Mouse (Mus musculus): ENCODE measurements at regions not wholly inside any gene's neighbourhood (a gene's known extent, or its start where the extent isn't known, plus 50 kb on each side); places are given as distances from the start of the nearest gene placed in this dataset.

- DNase-seq = no peak
- intact Hi-C loops (cut with DNase I) = no loop called here
Observed at GRCm38 (mm10) chr17:48592457-48592856, 137.8 kb downstream of the Unc5cl start.

GRCm38 (mm10) chr17:48595418-48595963 is 140.8 kb downstream of the Unc5cl start:
- intact Hi-C loops (cut with DNase I) = no loop called here
- DNase-seq = no peak

DNA sequence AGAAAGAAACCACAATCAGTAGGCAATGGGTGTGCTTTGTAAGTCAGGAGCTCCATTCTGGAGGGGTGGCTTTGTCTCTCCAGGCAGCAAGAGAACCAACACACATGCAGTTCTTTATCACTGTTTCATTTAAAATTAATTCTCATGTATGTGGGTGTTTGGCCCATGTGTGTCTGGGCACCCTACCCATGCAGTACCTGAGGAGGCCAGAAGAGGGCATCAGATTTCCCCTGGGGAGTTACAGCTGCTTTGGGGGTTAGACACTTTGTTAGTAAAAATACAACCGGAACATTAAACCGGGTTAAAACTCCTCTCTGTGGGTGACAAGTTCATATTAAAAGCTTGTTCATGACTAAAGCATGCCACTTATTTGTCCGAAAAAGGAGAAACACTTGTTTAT is 141.7 kb downstream of the Unc5cl start:
- no peak for DNase-seq
- intact Hi-C loops (cut with DNase I) = no loop called here

GRCm38 (mm10) chr17:48597301-48597700 is 142.6 kb downstream of the Unc5cl start:
- intact Hi-C loops (cut with DNase I) = no loop called here
- no peak for DNase-seq

DNA sequence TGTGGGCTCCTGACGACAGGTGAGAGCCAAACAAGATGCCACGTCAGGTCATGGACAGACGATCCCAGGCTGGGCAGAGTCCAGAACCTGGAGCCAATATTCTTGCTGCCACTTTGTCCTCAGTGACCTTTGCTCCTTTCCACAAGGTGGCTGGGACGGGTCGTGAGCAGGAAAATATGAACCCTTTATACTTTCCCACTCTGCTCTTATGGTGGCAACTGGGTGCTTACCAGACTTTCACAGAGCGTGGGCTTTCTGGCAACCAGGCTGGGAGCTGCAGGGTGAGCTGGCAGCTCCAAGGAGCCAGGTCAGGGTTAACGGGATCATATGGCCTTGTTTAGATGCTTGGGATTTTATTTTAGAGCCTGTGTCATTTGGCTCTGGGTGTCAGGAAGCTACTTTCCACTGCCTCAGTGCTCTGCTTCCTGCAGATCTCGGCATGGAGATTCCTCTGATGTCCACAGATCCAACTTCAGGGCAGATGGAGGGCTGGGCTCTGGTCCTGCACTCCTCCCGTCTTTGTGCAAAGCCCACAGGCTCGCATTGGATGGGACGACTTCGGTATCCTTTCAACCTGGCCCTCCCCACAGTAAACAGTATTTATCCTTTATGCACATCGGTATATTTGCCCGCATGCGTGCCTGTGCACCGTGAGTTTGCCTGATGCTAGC is 143.9 kb downstream of the Unc5cl start:
- intact Hi-C loops (cut with DNase I) = no loop called here
- peak; percentile 6 to 14 for DNase-seq

GRCm38 (mm10) chr17:48600176-48600575 is 145.5 kb downstream of the Unc5cl start:
- intact Hi-C loops (cut with DNase I) = loop anchor here (1.0 to 5.0 kb wide), 2 partner anchors 133 to 328 kb away; no protein-coding TSS in a partner anchor
- DNase-seq = peak in 1 of 2 experiments; percentile 16

GRCm38 (mm10) chr17:48602554-48602953 is 147.9 kb downstream of the Unc5cl start:
- DNase-seq = peak; percentile 56 to 78
- intact Hi-C loops (cut with DNase I) = loop anchor here (1.0 to 5.0 kb wide), 2 partner anchors 185 to 330 kb away; no protein-coding TSS in a partner anchor

- intact Hi-C loops (cut with DNase I) = no loop called here
- no peak for DNase-seq
Observed at GRCm38 (mm10) chr17:48606767-48607166, 152.1 kb downstream of the Unc5cl start.

GRCm38 (mm10) chr17:48608315-48608714 is 153.6 kb downstream of the Unc5cl start:
- intact Hi-C loops (cut with DNase I) = no loop called here
- DNase-seq = no peak

- intact Hi-C loops (cut with DNase I) = no loop called here
- no peak for DNase-seq
Observed at GRCm38 (mm10) chr17:48610107-48610506, 155.4 kb downstream of the Unc5cl start.

DNA sequence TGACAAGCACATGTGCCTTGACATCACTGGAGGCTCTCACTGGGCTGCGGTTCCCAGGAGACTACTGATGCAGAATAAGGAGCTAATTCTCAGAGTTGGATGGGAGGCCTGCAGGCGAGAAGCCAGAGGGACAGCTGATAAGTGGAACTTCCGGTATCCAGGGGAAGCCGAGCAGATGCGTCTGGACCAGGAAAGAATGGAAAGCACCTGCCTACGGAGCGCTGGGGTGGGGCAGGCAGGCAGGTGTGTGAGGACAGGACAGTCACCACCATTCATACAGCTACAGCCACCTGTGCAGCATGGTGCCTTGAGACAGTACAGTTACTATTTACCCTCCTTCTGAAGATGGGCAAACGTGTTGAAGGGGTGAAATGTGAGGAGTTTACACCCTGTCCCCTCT is 156.1 kb downstream of the Unc5cl start:
- DNase-seq = no peak
- intact Hi-C loops (cut with DNase I) = no loop called here

GRCm38 (mm10) chr17:48613491-48613890 is 158.8 kb downstream of the Unc5cl start:
- no peak for DNase-seq
- intact Hi-C loops (cut with DNase I) = no loop called here

DNA sequence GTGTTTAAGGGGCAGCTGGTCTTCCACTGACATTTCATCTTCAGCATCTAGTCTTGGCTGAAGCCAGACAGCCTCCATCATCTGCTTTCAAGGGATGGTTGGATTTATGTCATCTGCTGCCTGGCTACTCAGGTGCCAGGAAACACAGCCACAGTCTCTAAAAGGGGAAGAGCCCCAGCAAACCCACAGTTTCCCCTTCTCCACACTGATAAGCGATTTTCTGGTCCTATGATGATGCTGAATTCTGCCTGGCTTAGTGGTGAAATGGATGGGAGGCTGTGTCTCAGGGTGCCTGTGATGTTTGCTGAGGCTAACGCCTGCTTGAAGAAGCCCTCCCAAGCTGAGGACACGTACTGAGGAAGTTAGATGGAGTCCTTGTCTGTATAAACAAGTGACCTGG is 160.5 kb downstream of the Unc5cl start:
- DNase-seq = no peak
- intact Hi-C loops (cut with DNase I) = no loop called here

- intact Hi-C loops (cut with DNase I) = no loop called here
- no peak for DNase-seq
Observed at GRCm38 (mm10) chr17:48616205-48616604, 161.5 kb downstream of the Unc5cl start.

DNA sequence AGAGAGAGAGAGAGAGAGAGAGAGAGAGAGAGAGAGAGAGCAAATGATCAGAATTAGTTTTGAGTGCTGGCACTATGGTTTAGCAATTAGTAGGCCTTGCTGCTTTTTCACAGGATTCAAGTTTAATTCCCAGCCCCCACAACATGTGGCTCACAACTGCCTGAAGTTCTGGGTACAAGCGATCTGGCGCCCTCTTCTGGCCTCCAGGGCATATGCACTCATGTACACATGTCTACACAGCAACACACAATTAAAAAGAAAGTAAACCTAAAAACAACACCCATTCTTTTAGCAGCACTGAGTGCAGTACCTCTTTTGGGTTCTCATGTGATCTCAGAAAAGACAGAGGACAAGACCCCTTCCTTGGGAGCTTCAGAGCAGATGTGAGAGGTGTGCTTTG is 166.2 kb downstream of the Unc5cl start:
- DNase-seq = no peak
- intact Hi-C loops (cut with DNase I) = no loop called here

GRCm38 (mm10) chr17:48621676-48622075 is 167.0 kb downstream of the Unc5cl start:
- no peak for DNase-seq
- intact Hi-C loops (cut with DNase I) = no loop called here

- intact Hi-C loops (cut with DNase I) = no loop called here
Observed at GRCm38 (mm10) chr17:48624937-48625336, 170.2 kb downstream of the Unc5cl start.

GRCm38 (mm10) chr17:48625971-48626370 is 171.3 kb downstream of the Unc5cl start:
- intact Hi-C loops (cut with DNase I) = no loop called here

More at GRCm38 (mm10) chr17:48624937-48625336, 170.2 kb downstream of the Unc5cl start:
- DNase-seq = no peak

DNA sequence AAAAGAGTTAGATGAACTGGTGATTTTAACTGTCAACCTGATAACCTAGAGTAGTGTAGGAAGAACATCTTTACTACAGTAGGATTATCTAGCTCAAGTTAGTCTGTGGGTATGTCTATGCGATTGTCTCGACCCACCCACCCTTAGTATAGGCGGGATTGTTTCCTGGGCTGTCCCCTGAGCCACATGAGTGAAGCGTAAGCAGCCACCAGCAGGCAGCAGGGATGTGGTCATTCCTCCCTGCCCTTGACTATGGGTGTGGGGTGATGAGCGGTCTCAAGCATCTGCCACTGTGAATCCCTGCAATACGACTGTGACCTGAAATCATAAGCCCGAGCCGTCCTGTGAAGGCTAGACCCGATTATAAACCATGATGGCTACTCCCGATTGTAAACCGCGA is 184.9 kb downstream of the Unc5cl start:
- no peak for DNase-seq
- intact Hi-C loops (cut with DNase I) = no loop called here

More at GRCm38 (mm10) chr17:48625971-48626370, 171.3 kb downstream of the Unc5cl start:
- DNase-seq = no peak

GRCm38 (mm10) chr17:48643533-48644019 is 188.9 kb downstream of the Unc5cl start:
- intact Hi-C loops (cut with DNase I) = no loop called here
- no peak for DNase-seq

DNA sequence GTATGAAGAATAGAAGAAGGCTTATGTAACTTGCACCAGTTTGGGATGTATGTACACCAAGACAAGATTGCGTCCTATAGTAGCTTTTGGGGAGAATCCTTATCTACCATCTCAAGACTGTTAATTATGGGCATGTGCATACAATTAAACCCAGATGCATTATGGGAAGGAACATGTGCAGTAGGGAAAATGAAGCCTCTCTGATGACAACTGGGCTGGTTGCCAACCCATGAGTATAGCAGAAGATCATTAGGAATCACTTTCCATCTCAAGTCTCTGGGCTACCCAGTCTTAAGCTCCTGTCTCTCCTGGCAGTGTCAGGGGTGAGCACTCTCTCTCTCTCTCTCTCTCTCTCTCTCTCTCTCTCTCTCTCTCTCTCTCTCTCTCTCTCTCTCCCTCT is 190.4 kb downstream of the Unc5cl start:
- no peak for DNase-seq
- intact Hi-C loops (cut with DNase I) = no loop called here

GRCm38 (mm10) chr17:48646626-48647195 is 192.0 kb downstream of the Unc5cl start:
- intact Hi-C loops (cut with DNase I) = no loop called here
- DNase-seq = no peak

Measured in heart, postnatal 14 days (tissue).